Mouse (Mus musculus) hindbrain, embryonic 10.5 days (tissue): ENCODE measurements around the gene Pld3. TPM values are rescaled to one million over a fixed set of nuclear protein-coding genes. Genes with fewer than 3 reads are reported as not detected.
A peak's percentile ranks its signal among the peaks of the same experiment; 100 is the strongest.

Source experiments
- DNase-seq: peaks from one replicate; pipeline ENCODE4 v3.0.0-alpha.2; 2017; ENCODE audit warnings: low spot score
- H3K27ac ChIP-seq: fragments of 300-500 bp; sonication (generic); 2 replicates; pipeline ENCODE4 v1.5.1; 2016; ENCODE audit warnings: mild to moderate bottlenecking, moderate library complexity
- H3K27me3 ChIP-seq: fragments of 300-500 bp; sonication (generic); 2 replicates; pipeline ENCODE4 v1.6.1; 2016; ENCODE audit warnings: mild to moderate bottlenecking; ENCODE audit not compliant: poor library complexity, insufficient read depth, severe bottlenecking
- H3K36me3 ChIP-seq: fragments of 300-500 bp; sonication (generic); 2 replicates; pipeline ENCODE4 v1.6.1; 2016; ENCODE audit warnings: mild to moderate bottlenecking, moderate library complexity
- H3K4me1 ChIP-seq: fragments of 300-500 bp; sonication (generic); replicated peaks from 2 replicates; pipeline ENCODE4 v1.6.1; 2016; ENCODE audit warnings: mild to moderate bottlenecking
- H3K4me3 ChIP-seq: fragments of 300-500 bp; sonication (generic); 2 replicates; pipeline ENCODE4 v1.5.1; 2016; ENCODE audit warnings: mild to moderate bottlenecking, moderate library complexity
- H3K9me3 ChIP-seq: fragments of 300-500 bp; sonication (generic); 2 replicates; pipeline ENCODE4 v1.6.1; 2016; ENCODE audit warnings: mild to moderate bottlenecking, moderate library complexity
- WGBS: fragments of 180-500 bp; shearing (Covaris S2); methylation state at CpG from one replicate; pipeline ENCODE4 v1.1.7; 2016; 5-methylcytosine and 5-hydroxymethylcytosine counted together
- polyA plus RNA-seq: library from polyadenylated mRNA; unstranded; fragments of >200 nt; fragmentation: Nextera tagmentation; extraction: Ambion mirVana; gene quantifications from 2 replicates; pipeline ENCODE4 v1.2.1, GENCODE M21; 2016

Gene Pld3
- polyA plus RNA-seq, 1 experiment from 2014 or later, result 73.2 TPM

- H3K27ac ChIP-seq, result no peak overlapping the region
- H3K36me3 ChIP-seq, result 0 out of 2 replicates have a peak, but pooled peaks cover 7% of the 10 kb centered on the region
Measured at GRCm38 (mm10) chr7:27544675-27545370, 8.2 kb downstream of the Pld3 start.

GRCm38 (mm10) chr7:27543851-27544250 lies 9.2 kb downstream of the Pld3 start:
- H3K27ac ChIP-seq, result no peak overlapping the region

More at GRCm38 (mm10) chr7:27544675-27545370, 8.2 kb downstream of the Pld3 start:
- DNase-seq, result no peak
- 89% methylated on average over 12 of the region's 12 CpGs for whole genome bisulfite sequencing
- Histone ChIP-seq H3K4me3 (no peak overlapping the region), H3K9me3 (no peaks in the 10 kb centered on the region), H3K4me1 (peaks cover 18% of the 10 kb centered on the region), H3K27me3 (no peaks in the 10 kb centered on the region)

GRCm38 (mm10) chr7:27543065-27543464 lies 10.0 kb downstream of the Pld3 start:
- DNase-seq, result no peak
- Histone ChIP-seq H3K36me3 (peaks cover 21% of the 10 kb centered on the region), H3K27ac (peak overlapping the region; percentile 83), H3K4me1 (peaks cover 18% of the 10 kb centered on the region), H3K9me3 (no peaks in the 10 kb centered on the region), H3K4me3 (peak overlapping the region; percentile 63), H3K27me3 (no peaks in the 10 kb centered on the region)
- WGBS, result 60% methylated on average over 6 of the region's 6 CpGs

More at GRCm38 (mm10) chr7:27543851-27544250, 9.2 kb downstream of the Pld3 start:
- Histone ChIP-seq H3K27me3 (no peaks in the 10 kb centered on the region), H3K36me3 (peaks cover 17% of the 10 kb centered on the region), H3K4me3 (no peak overlapping the region), H3K4me1 (peaks cover 18% of the 10 kb centered on the region), H3K9me3 (no peaks in the 10 kb centered on the region)
- DNase-seq, result no peak
- WGBS, result 92% methylated on average over 4 of the region's 4 CpGs

GRCm38 (mm10) chr7:27542392-27543033 lies 10.5 kb downstream of the Pld3 start:
- WGBS, result 4% methylated on average over 30 of the region's 30 CpGs
- H3K27ac ChIP-seq, result peak overlapping the region; percentile 83

GRCm38 (mm10) chr7:27541922-27542321 lies 11.1 kb downstream of the Pld3 start:
- 66% methylated on average over 5 of the region's 5 CpGs for WGBS
- Histone ChIP-seq H3K36me3 (peaks cover 32% of the 10 kb centered on the region), H3K9me3 (no peaks in the 10 kb centered on the region), H3K27ac (no peak overlapping the region), H3K4me3 (peak overlapping the region; percentile 63), H3K4me1 (peaks cover 18% of the 10 kb centered on the region), H3K27me3 (no peaks in the 10 kb centered on the region)
- DNase-seq, result no peak

More at GRCm38 (mm10) chr7:27542392-27543033, 10.5 kb downstream of the Pld3 start:
- Histone ChIP-seq H3K36me3 (peaks cover 26% of the 10 kb centered on the region), H3K4me3 (peak overlapping the region; percentile 63), H3K27me3 (no peaks in the 10 kb centered on the region), H3K4me1 (peaks cover 18% of the 10 kb centered on the region), H3K9me3 (no peaks in the 10 kb centered on the region)
- DNase-seq, result peak; percentile 84

GRCm38 (mm10) chr7:27541431-27541830 lies 11.6 kb downstream of the Pld3 start:
- WGBS, result 85% methylated on average over 16 of the region's 16 CpGs
- no peaks in the 10 kb centered on the region for H3K9me3 ChIP-seq
- H3K27me3 ChIP-seq, result no peaks in the 10 kb centered on the region
- no peak for DNase-seq
- no peak overlapping the region for H3K4me3 ChIP-seq
- peaks cover 18% of the 10 kb centered on the region for H3K4me1 ChIP-seq
- no peak overlapping the region for H3K27ac ChIP-seq
- H3K36me3 ChIP-seq, result peaks cover 37% of the 10 kb centered on the region

- no peaks in the 10 kb centered on the region for H3K27me3 ChIP-seq
- peaks cover 42% of the 10 kb centered on the region for H3K36me3 ChIP-seq
- WGBS, result 79% methylated on average over 6 of the region's 6 CpGs
- H3K27ac ChIP-seq, result no peak overlapping the region
- no peaks in the 10 kb centered on the region for H3K9me3 ChIP-seq
- DNase-seq, result no peak
- no peak overlapping the region for H3K4me3 ChIP-seq
- H3K4me1 ChIP-seq, result peaks cover 18% of the 10 kb centered on the region
Measured at GRCm38 (mm10) chr7:27540935-27541334, 12.1 kb downstream of the Pld3 start.

- DNase-seq, result no peak
- Histone ChIP-seq H3K27ac (no peak overlapping the region), H3K4me3 (no peak overlapping the region), H3K9me3 (no peaks in the 10 kb centered on the region), H3K36me3 (peaks cover 46% of the 10 kb centered on the region), H3K27me3 (no peaks in the 10 kb centered on the region), H3K4me1 (peaks cover 18% of the 10 kb centered on the region)
- 83% methylated on average over 2 of the region's 2 CpGs for whole genome bisulfite sequencing
Measured at GRCm38 (mm10) chr7:27540521-27540920, 12.5 kb downstream of the Pld3 start.

- 91% methylated on average over 2 of the region's 2 CpGs for WGBS
- no peak for DNase-seq
- Histone ChIP-seq H3K27me3 (no peaks in the 10 kb centered on the region), H3K36me3 (peaks cover 61% of the 10 kb centered on the region), H3K27ac (no peak overlapping the region), H3K4me3 (no peak overlapping the region), H3K9me3 (no peaks in the 10 kb centered on the region), H3K4me1 (peaks cover 18% of the 10 kb centered on the region)
Measured at GRCm38 (mm10) chr7:27538797-27539196, 14.2 kb downstream of the Pld3 start.

- Histone ChIP-seq H3K36me3 (peaks cover 69% of the 10 kb centered on the region), H3K4me3 (no peak overlapping the region), H3K27ac (no peak overlapping the region), H3K27me3 (no peaks in the 10 kb centered on the region), H3K9me3 (no peaks in the 10 kb centered on the region), H3K4me1 (peaks cover 17% of the 10 kb centered on the region)
- 94% methylated on average over 8 of the region's 8 CpGs for WGBS
- no peak for DNase-seq
Measured at GRCm38 (mm10) chr7:27537998-27538397, 15.0 kb downstream of the Pld3 start.

- DNase-seq, result no peak
- Histone ChIP-seq H3K4me3 (no peak overlapping the region), H3K9me3 (no peaks in the 10 kb centered on the region), H3K27ac (no peak overlapping the region), H3K27me3 (no peaks in the 10 kb centered on the region), H3K4me1 (peaks cover 3% of the 10 kb centered on the region), H3K36me3 (peaks cover 82% of the 10 kb centered on the region)
- 87% methylated on average over 6 of the region's 6 CpGs for WGBS
Measured at GRCm38 (mm10) chr7:27536618-27537017, 16.4 kb downstream of the Pld3 start.

GRCm38 (mm10) chr7:27535386-27535785 lies 17.6 kb downstream of the Pld3 start:
- Histone ChIP-seq H3K27ac (no peak overlapping the region), H3K36me3 (peaks cover 91% of the 10 kb centered on the region), H3K4me1 (no peaks in the 10 kb centered on the region; the same call in 1 of the 2 replicates), H3K4me3 (no peak overlapping the region), H3K27me3 (no peaks in the 10 kb centered on the region), H3K9me3 (no peaks in the 10 kb centered on the region)
- 86% methylated on average over 2 of the region's 2 CpGs for WGBS
- DNase-seq, result no peak

- Histone ChIP-seq H3K27me3 (no peaks in the 10 kb centered on the region), H3K4me1 (no peaks in the 10 kb centered on the region; the same call in 1 of the 2 replicates), H3K27ac (no peak overlapping the region), H3K36me3 (peaks cover 70% of the 10 kb centered on the region), H3K9me3 (no peaks in the 10 kb centered on the region), H3K4me3 (no peak overlapping the region)
- no peak for DNase-seq
- WGBS, result 93% methylated on average over 9 of the region's 9 CpGs
Measured at GRCm38 (mm10) chr7:27532480-27533050, 20.5 kb downstream of the Pld3 start.
